Mouse (Mus musculus) cerebellum, adult (tissue): ENCODE data around the gene Kctd6.

Experiments
- ATAC-seq: cut with Nextera tagmentation; 2 replicates; pipeline ENCODE4 v1.9.2; 2017; ENCODE audit warnings: mild to moderate bottlenecking, moderate library complexity, mixed read lengths; ENCODE audit not compliant: insufficient number of reproducible peaks, low FRiP score, low TSS enrichment

Gene Kctd6

DNA sequence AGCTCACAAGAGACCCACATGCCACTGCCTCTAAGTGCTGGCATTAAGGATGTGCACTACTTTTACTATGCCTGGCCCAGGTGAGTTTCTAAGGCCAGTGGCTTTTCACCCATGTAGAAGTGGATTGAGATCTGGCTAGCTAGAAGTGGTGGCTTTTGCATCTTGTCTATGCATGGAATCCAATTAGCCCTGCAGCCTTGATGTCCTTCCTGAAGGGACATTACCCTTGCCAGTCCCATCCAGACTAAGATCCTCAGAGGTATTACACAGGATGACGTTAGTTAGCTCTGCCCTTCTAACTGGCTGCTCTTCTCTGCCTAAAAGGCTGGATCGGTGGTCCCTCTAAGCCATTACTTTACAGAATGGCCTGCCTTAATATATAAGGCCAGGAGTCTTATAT is 944 bp upstream of the Kctd6 start:
- no peak for ATAC-seq

DNA sequence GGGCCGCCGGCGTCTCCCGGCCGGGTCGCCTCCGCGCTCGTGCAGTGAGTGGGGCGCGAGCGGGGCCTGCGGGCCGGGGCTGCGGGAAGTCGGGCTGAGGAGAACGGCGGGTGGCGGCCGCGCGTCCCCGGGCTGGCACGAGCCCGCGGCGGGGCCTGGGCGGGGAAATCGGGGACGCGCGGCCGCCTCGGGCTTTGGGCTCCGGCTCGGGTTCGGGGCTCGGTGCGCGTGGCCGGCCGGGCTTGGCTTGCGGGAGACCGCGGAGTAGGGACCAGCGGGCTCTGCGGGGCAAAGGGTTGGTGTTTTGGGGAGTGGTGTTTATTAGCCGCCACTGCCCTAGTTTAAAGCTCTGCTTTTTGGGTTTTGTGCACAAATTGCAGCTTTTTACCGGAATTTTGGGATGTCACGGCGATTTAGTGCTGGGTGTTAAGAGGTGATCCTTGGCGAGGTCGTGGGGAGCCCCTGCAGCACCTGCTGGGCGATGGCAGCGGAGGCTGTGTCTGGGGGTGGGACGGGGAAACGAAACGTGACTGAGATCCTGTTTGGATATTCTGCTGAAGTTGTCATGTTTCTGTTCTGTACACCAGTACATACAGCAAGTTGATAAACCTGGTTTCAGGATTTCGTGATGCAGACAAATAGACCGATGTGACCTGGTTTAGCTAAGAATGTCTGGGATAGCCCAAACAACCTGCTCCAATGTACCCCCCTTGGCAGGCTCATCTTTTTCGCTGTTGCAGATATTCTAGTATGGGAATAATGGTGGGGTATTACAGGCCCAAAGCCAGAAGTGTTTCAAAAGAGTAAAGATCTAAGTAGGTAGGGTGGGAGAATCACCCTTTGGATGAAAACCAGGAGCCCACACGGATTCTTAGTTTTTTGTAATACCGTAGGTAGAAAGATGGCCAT is 613 bp downstream of the Kctd6 start:
- peak; percentile 56 for ATAC-seq

DNA sequence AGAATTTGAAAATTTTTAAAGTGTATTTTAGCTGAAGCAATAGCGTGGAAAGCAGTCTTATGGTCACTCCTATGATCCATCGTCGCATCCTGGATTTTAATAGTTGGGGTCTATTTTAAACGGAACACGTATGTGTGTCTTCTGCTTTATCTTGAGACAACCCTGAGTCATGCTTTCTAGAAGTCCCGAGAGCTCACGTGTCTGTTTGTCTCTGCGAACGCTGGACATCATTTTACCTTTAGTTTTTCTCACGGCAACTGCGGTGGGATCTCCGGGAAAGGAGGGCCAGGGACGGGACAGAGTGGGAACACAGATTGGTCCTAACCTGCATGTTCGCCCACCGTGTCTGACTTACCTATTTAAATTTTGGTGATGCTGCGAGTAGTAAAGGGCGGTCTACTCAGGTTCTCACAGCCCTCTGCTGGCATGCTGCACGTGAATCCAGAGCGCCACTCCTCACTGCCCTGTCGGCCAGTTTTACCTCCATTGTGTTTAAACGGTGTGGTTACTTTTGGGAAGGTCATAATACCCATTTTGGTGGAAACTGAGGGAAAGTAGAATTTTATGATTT is 1.4 kb downstream of the Kctd6 start:
- no peak for ATAC-seq

DNA sequence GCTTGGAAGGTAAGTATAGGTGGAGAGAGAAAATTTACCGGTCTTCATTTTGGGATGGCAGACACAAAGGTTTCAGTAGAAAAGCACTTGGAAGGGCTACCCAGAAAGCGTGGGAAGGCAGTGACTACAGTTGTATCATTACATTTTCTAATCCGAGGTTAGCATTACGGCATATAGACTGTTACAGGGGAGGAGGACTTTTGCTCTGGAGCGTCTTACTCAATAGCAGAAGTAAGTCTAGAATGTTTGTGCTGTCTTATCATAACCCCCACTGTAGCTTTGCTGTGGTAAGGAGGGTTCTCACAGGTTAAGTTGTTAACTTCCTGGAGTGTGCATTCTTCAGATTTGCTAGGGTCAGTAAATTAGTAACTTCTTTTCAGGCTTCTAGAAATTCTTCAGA is 2.2 kb downstream of the Kctd6 start:
- ATAC-seq, result no peak

DNA sequence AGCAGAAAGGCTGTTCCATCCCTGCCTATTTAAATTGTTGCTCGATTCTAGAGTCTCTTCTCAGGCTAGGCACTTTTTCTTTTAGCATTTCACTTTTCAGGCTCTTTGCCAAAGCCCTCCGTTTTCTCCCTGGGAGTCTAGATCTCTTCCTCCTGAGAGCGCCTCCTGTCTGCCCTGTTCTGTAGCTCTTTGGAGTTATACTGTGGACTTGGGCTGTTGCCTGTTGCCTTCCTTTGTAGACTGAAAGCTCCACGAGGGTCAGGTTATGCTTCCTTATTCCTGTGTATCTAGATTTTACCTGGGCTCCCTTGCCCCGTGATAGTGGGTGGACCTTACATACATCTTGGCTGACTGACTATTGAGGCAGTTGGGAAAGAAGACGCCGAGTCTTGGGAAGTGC is 4.3 kb downstream of the Kctd6 start:
- no peak for ATAC-seq

DNA sequence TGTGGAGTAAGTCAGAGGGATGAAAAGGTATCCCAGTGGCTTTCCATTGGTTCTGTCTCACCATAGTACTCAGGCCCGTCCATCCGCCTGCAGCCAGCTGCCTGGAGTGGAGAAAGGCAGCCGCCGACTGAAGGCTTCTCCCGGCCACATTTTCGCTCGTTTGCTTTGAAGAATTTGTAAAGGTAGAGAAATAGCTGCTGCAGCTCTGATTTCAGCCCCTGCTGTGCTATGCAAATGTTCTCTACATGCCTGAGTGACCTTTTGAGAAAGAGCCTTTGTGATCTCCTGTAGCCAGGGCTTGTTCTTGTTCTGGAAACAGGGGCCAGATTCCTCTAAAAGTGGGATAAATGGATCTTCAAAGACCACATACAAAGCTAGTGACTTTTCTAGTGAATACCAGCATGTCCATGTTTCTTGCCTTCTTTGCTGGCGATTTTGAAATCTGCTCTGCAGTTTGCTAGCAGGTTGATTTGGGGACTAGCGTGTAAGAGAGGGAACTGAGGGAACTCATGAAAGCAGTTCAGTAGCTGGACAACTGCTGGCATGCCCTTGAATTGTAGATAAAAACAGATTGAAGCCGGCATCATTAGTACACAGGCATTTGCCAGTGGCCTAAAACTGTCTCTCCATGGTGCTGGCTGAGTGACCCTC is 4.9 kb downstream of the Kctd6 start:
- peak; percentile 33; the same call in 1 of the 2 replicates for ATAC-seq

DNA sequence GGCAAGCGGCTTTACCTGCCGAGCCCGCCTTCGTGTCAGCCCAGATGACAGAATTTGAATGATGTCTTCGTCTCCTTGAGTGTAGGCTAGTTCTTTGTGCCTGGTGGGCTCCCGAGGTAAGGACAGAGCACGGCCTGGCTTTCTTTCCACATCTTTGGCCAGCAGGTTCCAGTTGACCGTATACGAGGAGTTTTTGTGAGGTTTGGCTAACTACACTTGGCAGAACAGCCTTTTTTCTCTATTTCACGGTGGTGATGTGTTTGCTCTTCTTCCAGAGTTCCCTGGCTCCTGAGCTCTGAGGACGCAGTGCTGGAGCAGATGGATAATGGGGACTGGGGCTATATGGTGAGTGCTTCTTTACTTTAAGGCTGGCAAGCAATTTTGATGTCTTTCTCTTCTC is 5.9 kb downstream of the Kctd6 start:
- no peak for ATAC-seq

DNA sequence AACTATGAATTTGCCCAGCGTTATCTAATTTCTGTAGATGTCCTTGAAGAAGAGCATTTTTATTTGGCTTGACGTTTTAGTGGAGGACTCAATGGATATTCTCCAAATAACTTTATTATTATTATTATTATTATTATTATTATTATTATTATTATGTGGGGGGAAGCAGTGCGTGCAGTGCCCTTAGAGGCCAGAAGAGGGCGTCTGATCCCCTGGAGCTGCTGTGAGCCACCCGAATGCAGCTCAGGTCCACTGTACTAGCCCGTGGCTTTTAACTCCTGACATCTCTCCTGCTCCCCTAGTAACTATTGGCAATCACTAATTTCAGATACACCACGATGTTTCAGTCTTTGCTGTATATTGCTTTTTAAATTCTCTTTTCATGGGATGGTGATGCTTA is 6.4 kb downstream of the Kctd6 start:
- no peak for ATAC-seq

DNA sequence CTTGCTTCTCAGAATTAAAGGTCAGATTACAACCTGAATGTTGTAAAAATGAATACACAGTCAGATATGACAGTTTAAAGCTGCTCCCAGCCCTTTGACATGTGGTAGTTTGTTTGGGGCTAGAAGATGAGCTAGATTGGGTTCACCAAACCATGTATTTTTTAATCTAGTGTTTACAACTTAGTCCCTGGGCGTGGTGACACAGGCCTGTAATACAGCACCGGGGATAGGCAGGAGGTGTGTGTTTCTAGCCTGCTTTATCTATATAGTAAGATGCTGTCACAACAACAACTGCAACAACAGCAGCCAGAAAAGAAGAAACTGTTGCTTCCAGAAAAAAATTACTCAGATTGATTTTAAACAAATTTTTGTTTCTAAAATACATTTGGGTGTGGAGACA is 7.0 kb downstream of the Kctd6 start:
- ATAC-seq, result no peak

DNA sequence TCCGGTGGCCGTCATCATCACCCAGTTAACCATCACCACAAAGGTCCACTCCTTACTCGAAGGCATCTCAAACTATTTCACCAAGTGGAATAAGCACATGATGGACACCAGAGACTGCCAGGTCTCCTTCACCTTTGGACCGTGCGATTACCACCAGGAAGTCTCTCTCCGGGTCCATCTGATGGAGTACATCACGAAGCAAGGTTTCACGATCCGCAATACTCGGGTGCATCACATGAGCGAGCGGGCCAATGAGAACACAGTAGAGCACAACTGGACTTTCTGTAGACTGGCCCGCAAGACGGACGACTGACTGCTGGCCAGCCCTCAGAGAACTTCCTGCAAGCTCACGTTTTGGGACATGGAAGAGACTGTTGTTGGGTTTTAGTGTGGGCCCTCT is 8.6 kb downstream of the Kctd6 start:
- ATAC-seq, result no peak

DNA sequence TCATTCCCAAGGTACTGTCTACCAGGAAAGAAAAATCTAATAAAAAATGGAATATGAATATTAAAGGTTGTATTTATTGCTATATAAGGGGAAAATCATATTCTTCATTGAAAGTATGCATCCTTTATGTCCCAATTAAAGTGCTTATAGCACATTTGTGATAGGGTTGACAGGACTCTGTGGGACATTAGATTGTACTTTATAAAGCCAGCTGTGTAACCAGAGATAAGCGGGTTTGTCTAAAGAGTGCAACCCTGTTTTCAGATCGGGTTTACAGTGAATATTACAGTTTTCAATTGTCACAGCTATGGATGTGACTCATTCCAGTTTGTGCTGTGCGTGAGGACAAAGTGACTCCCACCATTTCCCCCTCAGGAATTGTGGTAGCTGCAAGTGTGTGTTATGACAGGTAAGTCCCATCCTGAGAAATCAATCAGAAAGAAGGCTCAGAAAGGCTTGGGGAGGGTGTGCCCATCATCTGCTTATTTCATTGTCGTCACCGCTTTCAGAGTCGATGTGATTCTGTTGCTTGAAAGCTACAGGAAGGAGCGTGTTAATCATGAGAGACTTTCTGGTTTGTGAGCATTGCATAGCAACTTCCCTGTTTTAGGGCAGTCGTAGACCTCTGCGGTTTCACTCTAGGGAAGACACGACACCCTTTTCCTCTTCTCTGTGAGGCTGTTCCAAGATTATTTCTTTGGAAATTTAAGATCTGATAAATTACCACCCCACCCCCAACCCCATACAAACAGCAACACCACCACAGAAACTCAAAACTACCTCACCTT is 9.8 kb downstream of the Kctd6 start:
- no peak for ATAC-seq

DNA sequence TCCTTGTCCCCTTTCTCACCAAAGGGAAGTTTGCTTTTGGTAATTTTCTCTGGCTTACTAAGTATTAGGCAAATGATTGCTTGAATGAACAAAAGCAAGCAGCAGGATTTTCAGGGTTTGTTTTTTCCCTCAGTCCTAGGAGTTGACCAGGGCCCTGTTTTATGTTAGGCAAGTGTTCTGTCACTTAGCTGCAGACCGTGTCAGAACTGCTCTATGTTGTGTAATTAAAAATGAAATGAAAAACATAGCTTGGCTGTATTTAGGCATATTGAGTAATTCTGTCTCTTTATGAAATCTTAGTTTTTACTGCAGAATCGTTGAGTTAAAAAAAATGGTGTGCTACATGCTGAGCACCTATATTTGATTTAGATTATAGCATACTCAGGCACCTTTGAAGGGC is 10.9 kb downstream of the Kctd6 start:
- ATAC-seq, result no peak

DNA sequence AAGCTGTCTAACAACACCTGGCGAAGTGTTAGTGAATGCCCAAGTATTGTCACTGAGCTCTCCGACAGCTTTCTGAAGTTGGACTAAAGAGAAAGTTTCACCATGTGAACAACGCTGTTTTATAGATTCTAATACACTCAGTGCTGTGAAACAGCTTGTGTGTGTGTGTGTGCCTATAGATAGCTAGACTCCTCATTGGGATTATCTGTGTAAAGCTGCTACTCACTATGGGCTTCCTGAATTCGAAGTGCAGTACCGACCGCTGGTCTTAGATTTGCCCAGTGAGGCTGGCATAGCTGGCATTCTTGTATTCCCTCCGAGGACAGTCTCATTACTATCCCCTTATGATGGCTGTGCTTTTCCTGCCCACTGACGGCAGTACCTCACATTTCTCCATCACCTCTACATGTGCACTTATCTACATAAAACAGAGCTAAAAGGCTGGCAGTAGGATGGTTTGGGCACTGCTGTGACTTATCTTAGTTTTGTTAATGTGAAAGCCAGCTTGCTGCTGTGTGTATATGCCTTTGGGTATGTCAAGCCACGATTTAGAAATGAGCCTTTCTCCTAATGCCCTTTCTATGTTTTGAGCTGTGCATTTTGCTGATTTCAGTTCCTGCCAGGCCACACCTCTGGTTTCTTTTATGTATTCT is 15.6 kb downstream of the Kctd6 start:
- ATAC-seq, result no peak

DNA sequence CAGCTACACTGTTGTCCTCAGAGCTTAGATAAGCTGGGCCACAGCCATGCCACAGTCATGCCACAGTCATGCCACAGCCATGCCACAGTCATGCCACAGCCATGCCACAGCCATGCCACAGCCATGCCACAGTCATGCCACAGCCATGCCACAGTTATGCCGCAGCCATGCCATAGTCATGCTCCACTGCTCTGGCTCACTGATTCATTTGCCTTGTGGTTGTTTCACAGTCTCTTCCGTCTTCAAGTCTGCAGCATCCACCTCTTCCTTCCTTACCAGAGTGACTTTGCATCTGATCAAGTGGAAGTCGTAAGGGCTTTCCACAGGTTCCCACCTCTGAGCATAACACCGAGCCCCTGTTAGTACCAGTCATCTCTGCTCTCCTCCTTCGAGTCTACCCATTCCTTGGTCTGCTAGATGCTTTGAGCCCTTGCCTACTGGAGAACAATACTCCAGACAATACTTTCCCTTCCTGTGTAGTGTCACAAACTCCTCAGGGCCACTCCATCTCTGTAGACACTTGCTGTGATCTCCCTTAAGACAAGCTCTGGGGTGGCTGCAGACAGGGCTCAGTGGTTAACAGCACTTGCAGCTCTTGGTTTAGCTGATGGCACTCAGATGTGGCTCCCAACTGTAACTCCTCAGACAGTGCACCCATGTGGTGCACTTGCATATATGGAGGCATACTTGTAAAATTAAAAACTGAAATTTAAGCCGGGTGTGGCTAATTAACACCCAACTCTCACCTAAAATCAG is 18.4 kb downstream of the Kctd6 start:
- no peak for ATAC-seq

DNA sequence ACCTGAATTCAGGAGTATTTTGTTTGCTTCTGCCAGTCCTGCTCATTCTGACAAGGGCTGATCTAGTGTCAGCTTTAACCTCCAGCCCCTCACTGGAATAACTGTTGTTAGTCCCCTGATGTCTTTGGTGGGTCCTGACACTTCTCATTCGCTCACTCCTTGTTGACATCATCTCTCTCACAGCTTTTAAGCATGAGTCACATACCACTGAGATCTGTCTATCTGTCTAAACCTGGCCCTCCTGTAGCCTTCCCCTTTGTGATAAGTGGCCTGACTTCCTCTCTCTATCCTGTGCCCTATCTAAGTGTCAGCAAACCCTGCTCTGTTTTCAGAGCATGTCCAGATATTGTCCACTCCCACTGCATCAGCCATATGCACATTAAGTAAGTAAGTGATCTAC is 19.3 kb downstream of the Kctd6 start:
- ATAC-seq, result no peak

DNA sequence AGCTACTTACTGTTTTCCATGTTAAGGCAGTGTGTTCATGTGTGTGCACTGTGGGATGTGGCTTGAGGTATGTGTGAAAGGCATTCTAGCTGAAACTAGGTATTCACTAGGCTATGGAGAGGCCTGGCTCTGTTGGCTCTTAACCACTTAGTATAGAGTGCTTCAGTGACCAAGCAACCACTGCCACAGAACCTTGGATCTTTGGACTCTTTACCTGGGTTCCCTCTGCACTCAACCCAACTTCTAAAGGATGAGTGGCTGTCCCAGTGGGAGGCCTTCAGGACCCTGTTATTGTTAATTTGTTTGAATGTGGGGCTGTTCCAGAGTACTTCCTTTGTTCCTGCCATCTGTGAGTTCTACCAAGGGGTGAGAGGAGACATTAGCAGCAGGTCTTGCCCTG is 27.9 kb downstream of the Kctd6 start:
- ATAC-seq, result no peak

DNA sequence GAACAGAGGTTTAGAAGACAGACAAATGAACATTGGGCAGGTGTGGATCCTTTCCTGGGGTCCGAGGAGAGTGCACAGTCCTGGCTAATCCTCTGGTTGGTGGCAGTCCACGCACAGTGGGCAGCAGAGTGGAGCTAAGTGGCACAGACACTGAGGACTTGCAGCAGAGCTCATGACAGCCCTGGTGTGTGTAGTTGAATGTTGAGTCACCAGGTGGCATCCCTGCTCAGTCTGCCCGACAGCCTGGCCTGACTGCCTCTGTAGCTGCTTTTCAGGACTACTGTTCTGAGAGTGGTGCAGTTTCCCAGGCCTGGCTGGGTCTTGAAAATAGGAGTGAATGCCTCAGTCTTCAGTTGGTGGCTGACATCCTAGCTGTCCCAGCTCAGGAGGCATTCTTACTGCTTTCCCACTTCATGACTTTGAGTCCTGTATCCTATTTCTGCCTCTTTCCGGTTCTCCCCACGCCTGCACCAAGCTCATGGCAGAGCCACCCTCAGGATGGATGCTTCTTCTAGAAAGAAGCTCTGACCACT is 28.5 kb downstream of the Kctd6 start:
- peak; percentile 77; the same call in 1 of the 2 replicates for ATAC-seq

DNA sequence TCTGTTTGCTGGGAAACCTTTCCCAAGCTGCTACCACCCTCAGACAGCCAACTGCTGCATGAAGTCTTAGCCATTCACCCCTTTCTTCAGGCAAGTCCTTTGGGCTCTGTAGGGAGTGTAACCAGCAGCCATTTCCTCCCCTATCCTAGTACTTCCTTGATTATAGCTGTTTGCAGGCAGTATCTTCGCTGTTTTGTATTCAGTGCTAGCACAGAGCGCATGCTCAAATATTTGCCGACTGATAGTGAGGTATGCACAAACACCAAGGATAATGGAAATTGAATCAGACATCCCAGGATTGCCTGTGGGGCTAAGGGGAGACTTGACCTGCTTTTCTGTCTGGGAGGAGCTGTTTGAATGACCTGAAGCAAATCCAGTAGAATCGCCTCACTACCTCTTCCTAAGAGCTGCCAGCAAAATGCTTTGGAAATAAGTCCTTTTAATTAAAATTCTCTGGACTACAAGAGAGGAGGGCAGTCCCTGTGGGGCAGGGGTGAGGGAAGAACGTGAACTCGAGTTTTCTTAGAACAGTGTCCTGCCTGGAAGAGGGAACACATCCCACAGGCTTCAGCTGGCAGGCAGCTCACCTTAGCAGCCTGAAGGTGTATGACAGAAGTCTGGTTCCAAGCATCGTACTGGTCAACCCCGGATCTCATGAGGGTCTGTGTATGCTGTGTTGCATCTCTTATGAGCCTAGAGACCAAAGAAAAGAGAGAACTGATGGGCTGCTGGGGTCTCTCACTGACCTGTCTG is 29.4 kb downstream of the Kctd6 start:
- no peak for ATAC-seq

DNA sequence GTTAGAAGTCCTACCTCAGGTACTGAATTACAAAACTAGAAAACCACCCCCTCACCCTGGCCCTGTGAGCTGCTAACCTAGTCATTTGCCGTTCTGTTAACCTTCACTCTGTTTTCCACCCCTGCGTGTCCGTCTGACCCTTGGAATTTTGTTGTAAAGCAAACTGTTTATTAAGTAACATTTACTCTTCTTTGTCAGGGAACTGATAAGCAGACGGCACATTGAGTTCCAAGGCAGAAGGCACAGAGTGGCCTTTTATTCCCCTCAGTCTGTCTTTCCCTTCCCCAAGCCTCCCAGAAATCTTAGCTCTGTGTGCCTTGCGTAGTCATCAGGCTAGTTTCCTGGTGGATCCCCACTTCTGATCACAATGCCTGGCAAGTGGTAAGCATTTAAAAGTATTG is 30.3 kb downstream of the Kctd6 start:
- no peak for ATAC-seq
